Mouse (Mus musculus) liver, embryonic 11.5 days (tissue): Measurements from ENCODE around the gene Arhgap5. TPM values are rescaled to one million over a fixed set of nuclear protein-coding genes. Genes with fewer than 3 reads are reported as not detected.
"Not testable (repeated sequence)": the region's sequence is repeated elsewhere in the genome, so short reads cannot be mapped to it uniquely, and the experiment has no call there.

Source experiments
- ATAC-seq: fragments of 200-750 bp; cut with Nextera tagmentation; replicated peaks from 2 replicates; pipeline ENCODE4 v1.8.0; 2017; ENCODE audit warnings: moderate number of reproducible peaks, mild to moderate bottlenecking, moderate TSS enrichment, moderate library complexity; ENCODE audit not compliant: low FRiP score
- DNase-seq: peaks from one replicate; pipeline ENCODE4 v3.0.0-alpha.2; 2017; ENCODE audit warnings: low spot score
- H3K27ac ChIP-seq: fragments of 300-500 bp; sonication (generic); 2 replicates; pipeline ENCODE4 v1.5.1; 2014; ENCODE audit warnings: mild to moderate bottlenecking, low read depth, low read length, control low read depth
- H3K27me3 ChIP-seq: fragments of 300-500 bp; sonication (generic); replicated peaks from 2 replicates; pipeline ENCODE4 v1.6.1; 2014; ENCODE audit warnings: low read length, mixed read lengths; ENCODE audit not compliant: control insufficient read depth, insufficient read depth
- H3K36me3 ChIP-seq: fragments of 300-500 bp; sonication (generic); 2 replicates; pipeline ENCODE4 v1.6.1; 2014; ENCODE audit warnings: mild to moderate bottlenecking, low read length, moderate library complexity, mixed read lengths; ENCODE audit not compliant: control insufficient read depth, insufficient read depth
- H3K4me1 ChIP-seq: fragments of 300-500 bp; sonication (generic); replicated peaks from 2 replicates; pipeline ENCODE4 v1.6.1; 2014; ENCODE audit warnings: low read length, mixed read lengths; ENCODE audit not compliant: control insufficient read depth, insufficient read depth
- H3K4me2 ChIP-seq: fragments of 300-500 bp; sonication (generic); 2 replicates; pipeline ENCODE4 v1.6.1; 2014; ENCODE audit warnings: mild to moderate bottlenecking, control low read depth, moderate library complexity
- H3K4me3 ChIP-seq: fragments of 300-500 bp; sonication (generic); 2 replicates; pipeline ENCODE4 v1.5.1; 2014; ENCODE audit warnings: low read depth, low read length, control low read depth
- H3K9ac ChIP-seq: fragments of 300-500 bp; sonication (generic); 2 replicates; pipeline ENCODE4 v1.6.1; 2014; ENCODE audit warnings: low read depth, low read length, control low read depth
- H3K9me3 ChIP-seq: fragments of 300-500 bp; sonication (generic); 2 replicates; pipeline ENCODE4 v1.6.1; 2016; ENCODE audit warnings: low read length, inconsistent platforms, mixed read lengths; ENCODE audit not compliant: control insufficient read depth
- WGBS: fragments of 180-500 bp; shearing (Covaris S2); extraction: QIAGEN DNeasy Blood & Tissue Kit; methylation state at CpG from one replicate; pipeline ENCODE4 v1.1.7; 2014; 5-methylcytosine and 5-hydroxymethylcytosine counted together
- polyA plus RNA-seq: library from polyadenylated mRNA; unstranded; fragments of >200 nt; fragmentation: Nextera tagmentation; extraction: Ambion mirVana; gene quantifications from 2 replicates; pipeline ENCODE4 v1.2.1, GENCODE M21; 2014

The Arhgap5 gene
- polyA plus RNA-seq, 1 experiment from 2014 or later = 29.7 TPM

DNA sequence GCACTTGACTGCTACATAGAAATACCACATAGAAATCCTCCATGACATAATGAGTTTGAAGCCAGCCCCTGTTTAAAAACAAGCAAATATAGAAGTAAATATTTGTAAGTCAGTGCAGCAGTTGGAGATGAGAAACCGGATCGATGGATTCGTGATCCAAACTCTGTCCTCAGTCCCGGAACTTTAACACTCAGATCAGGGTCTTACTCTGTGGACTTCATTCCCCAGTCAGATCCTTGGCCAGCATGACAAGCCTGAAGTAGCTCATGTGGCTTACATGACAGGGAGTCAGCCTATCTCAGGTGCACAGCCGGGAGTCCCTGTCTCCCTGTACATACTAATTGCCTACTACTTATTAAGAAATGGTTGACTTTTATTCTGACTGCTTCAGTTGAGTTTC is 61.9 kb downstream of the Arhgap5 start:
- Histone ChIP-seq H3K9ac (no peak overlapping the region), H3K4me2 (no peak overlapping the region), H3K36me3 (no peaks in the 10 kb centered on the region), H3K9me3 (no peaks in the 10 kb centered on the region), H3K27me3 (no peaks in the 10 kb centered on the region), H3K27ac (no peak overlapping the region), H3K4me1 (no peaks in the 10 kb centered on the region), H3K4me3 (no peak overlapping the region)
- DNase-seq (no peak), ATAC-seq (no peak)
- 92% methylated on average over 5 of the region's 5 CpGs for WGBS

- WGBS = 84% methylated on average over 2 of the region's 2 CpGs
- H3K4me1 ChIP-seq = no peaks in the 10 kb centered on the region
- no peaks in the 10 kb centered on the region; the same call in 1 of the 2 replicates for H3K36me3 ChIP-seq
- no peaks in the 10 kb centered on the region for H3K27me3 ChIP-seq
- no peak overlapping the region for H3K27ac ChIP-seq
- H3K4me3 ChIP-seq = no peak overlapping the region
- no peak overlapping the region for H3K9ac ChIP-seq
- no peaks in the 10 kb centered on the region for H3K9me3 ChIP-seq
- DNase-seq (no peak), ATAC-seq (no peak)
- no peak overlapping the region for H3K4me2 ChIP-seq
Observed at GRCm38 (mm10) chr12:52573371-52573770, 69.6 kb downstream of the Arhgap5 start.

GRCm38 (mm10) chr12:52586466-52586865 is 82.7 kb downstream of the Arhgap5 start:
- H3K27ac ChIP-seq, ATAC-seq, H3K9me3 ChIP-seq, H3K4me3 ChIP-seq, H3K4me1 ChIP-seq, H3K4me2 ChIP-seq, H3K27me3 ChIP-seq, H3K36me3 ChIP-seq, DNase-seq, H3K9ac ChIP-seq: not testable (repeated sequence)
- WGBS = 72% methylated on average over 2 of the region's 2 CpGs

- H3K27me3 ChIP-seq = no peaks in the 10 kb centered on the region
- no peaks in the 10 kb centered on the region for H3K36me3 ChIP-seq
- no peak overlapping the region for H3K27ac ChIP-seq
- no peak overlapping the region for H3K4me2 ChIP-seq
- H3K4me3 ChIP-seq = no peak overlapping the region
- no peaks in the 10 kb centered on the region for H3K9me3 ChIP-seq
- no peak for DNase-seq
- no peak for ATAC-seq
- no peaks in the 10 kb centered on the region for H3K4me1 ChIP-seq
- WGBS = 69% methylated on average over 2 of the region's 2 CpGs
- no peak overlapping the region for H3K9ac ChIP-seq
Observed at GRCm38 (mm10) chr12:52587473-52588010, 83.8 kb downstream of the Arhgap5 start.

GRCm38 (mm10) chr12:52595389-52596185 is 91.8 kb downstream of the Arhgap5 start:
- H3K9me3 ChIP-seq = no peaks in the 10 kb centered on the region
- no peak overlapping the region for H3K4me2 ChIP-seq
- H3K4me3 ChIP-seq = no peak overlapping the region
- DNase-seq (no peak), ATAC-seq (no peak)
- H3K27me3 ChIP-seq = no peaks in the 10 kb centered on the region
- no peaks in the 10 kb centered on the region for H3K36me3 ChIP-seq
- 75% methylated on average over 7 of the region's 7 CpGs for WGBS
- H3K27ac ChIP-seq = no peak overlapping the region
- H3K9ac ChIP-seq = no peak overlapping the region
- H3K4me1 ChIP-seq = no peaks in the 10 kb centered on the region

- H3K27me3 ChIP-seq = no peaks in the 10 kb centered on the region
- H3K4me3 ChIP-seq = peak overlapping the region; percentile 68
- H3K36me3 ChIP-seq = no peaks in the 10 kb centered on the region
- no peak for ATAC-seq
- WGBS = 25% methylated on average over 2 of the region's 2 CpGs
- peak overlapping the region; percentile 80 for H3K4me2 ChIP-seq
- H3K9ac ChIP-seq = no peak overlapping the region
- peaks cover 9% of the 10 kb centered on the region; the same call in 1 of the 2 replicates for H3K4me1 ChIP-seq
- H3K9me3 ChIP-seq = no peaks in the 10 kb centered on the region
- H3K27ac ChIP-seq = no peak overlapping the region; the same call in 1 of the 2 replicates
- no peak for DNase-seq
Observed at GRCm38 (mm10) chr12:52602471-52602870, 98.7 kb downstream of the Arhgap5 start.

DNA sequence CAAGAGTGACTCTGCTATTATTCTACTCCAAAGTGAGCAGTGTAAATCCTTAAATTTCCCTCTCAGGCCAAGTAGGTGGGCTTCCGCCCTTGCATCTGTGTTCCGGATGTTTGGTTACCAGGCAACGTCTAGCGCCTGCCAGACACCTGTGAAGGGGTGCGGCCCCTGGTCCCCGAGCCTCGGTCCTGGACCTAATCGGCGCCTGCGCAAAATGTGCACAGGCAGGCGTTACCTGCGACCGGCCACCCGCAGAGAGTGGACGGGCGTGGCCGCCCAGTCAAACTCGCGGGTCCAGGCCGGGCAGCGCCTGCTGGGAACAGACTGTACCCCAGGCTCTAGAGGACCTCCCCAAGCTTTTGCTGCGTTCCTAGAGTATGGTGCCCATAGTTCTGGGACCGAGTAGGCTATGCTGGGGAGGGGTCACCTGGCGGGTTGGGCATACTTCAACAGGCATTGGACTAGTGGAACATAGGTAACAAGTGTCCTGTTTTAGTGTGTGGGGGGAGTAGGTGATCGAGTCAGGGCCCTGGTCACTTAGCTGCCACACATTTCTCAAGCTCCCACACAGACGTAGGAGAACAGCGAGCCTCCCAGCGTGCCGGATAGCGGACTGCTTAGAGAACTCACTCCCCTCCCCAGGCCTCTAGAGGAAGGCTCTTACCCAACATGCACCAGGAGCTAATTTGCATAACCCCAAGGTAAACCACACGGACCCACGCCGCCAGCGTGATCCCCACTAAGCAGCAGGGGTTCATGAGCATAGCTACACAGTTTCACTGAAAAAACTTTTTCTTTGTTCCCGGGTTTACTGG is 99.3 kb downstream of the Arhgap5 start:
- H3K4me3 ChIP-seq = peak overlapping the region; percentile 68
- peak; percentile 86 for ATAC-seq
- peak overlapping the region; percentile 36 for H3K27ac ChIP-seq
- under 1% methylated on average over 35 of the region's 35 CpGs for WGBS
- peak overlapping the region; percentile 80 for H3K4me2 ChIP-seq
- peaks cover 9% of the 10 kb centered on the region; the same call in 1 of the 2 replicates for H3K4me1 ChIP-seq
- H3K36me3 ChIP-seq = no peaks in the 10 kb centered on the region
- DNase-seq = peak; percentile 82
- no peaks in the 10 kb centered on the region for H3K27me3 ChIP-seq
- peak overlapping the region; percentile 66 for H3K9ac ChIP-seq
- no peaks in the 10 kb centered on the region for H3K9me3 ChIP-seq

- ATAC-seq = peak; percentile 85
- Histone ChIP-seq H3K9me3 (no peaks in the 10 kb centered on the region), H3K36me3 (no peaks in the 10 kb centered on the region), H3K4me1 (peaks cover 9% of the 10 kb centered on the region; the same call in 1 of the 2 replicates), H3K27me3 (no peaks in the 10 kb centered on the region), H3K27ac (peak overlapping the region; percentile 83), H3K4me2 (peak overlapping the region; percentile 80), H3K9ac (peak overlapping the region; percentile 66), H3K4me3 (peak overlapping the region; percentile 68)
- WGBS = under 1% methylated on average over 21 of the region's 21 CpGs
- peak; percentile 68 for DNase-seq
Observed at GRCm38 (mm10) chr12:52603695-52604255, 100.0 kb downstream of the Arhgap5 start.
